Mouse (Mus musculus) frontal cortex, postnatal 25 days (tissue): Measurements from ENCODE around the gene Ttll5.

Experiments used
- DNase-seq, 2 experiments: peaks; one replicate each; pipeline ENCODE4 v3.0.0; 2022; ENCODE audit warnings: low spot score in 2 of 2

Ttll5 gene

DNA sequence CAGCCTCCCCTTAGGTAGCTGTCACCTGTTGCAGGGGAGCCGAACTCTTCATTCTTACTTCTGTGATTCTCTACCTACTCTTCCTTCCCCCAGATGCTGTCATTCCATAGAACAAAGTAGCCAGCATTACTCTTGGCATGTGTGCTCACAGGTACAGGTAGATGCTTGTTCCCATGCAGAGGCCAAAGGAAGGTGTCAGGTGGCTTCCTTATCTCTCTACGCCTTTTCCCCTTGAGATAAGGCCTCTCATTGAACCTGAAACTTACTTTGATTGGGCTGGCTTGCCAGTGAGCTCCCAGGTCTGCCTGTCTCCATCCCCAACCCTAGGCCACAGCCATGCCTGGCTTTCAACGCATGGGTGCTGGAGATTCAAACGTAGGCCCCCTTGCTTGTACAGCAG is 269.6 kb downstream of the Ttll5 start:
- DNase-seq: no peak

DNA sequence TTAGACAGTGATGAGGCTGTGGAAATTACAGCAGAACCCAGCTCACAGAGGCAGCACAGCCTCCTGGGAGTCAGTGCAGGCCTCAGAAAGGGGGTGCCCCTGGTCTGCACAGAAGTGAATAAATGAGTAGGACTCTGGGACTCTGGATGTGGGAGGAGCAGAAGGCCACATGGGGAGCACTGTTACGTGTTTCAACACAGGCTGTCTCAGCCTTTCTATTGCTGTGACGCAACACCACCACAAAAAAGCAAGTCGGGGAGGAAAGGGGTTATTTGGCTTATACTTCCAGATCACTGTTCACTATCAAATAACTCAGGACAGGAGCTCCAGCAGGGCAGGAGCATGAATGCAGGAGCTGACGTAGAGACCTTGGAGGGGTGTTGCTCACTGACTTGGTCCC is 271.3 kb downstream of the Ttll5 start:
- DNase-seq: no peak

DNA sequence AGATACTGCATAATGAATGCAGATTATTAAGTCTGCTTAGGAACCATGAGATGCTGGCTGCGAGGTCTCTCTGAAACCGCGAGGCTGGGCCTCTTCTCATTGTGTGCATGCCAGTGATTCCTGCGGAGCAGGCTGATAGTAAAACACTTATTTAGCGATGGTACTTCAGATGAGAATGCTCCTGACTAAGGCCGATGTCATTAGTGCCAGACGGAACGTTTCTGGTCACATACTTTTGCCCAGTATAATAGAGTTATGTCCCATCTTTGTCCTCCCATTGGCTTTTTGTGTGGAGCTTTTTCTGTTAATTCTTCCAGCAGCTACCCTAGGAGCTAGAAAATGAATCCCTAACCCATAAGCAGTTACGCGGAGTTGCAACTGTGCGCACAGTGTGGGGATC is 273.3 kb downstream of the Ttll5 start:
- no peak for DNase-seq

DNA sequence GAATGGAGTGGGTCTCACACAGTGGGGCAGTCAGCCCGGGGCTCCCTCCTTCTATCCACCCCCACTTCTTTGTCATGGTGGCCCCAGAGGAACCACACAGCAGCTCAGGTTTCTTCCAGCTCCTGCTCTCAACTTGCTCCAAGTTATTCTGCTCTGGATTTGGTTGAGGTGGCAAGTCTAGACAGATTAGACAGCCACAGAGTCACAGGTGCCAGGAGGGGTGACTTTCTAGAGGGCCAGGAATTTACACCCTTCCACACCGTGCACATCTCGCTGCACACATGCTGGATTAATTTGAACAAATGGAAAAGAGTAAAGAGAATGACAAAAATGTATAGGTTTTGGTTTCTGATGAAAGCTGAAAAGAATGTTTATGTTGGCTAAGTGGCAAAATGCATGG is 276.3 kb downstream of the Ttll5 start:
- DNase-seq: no peak

DNA sequence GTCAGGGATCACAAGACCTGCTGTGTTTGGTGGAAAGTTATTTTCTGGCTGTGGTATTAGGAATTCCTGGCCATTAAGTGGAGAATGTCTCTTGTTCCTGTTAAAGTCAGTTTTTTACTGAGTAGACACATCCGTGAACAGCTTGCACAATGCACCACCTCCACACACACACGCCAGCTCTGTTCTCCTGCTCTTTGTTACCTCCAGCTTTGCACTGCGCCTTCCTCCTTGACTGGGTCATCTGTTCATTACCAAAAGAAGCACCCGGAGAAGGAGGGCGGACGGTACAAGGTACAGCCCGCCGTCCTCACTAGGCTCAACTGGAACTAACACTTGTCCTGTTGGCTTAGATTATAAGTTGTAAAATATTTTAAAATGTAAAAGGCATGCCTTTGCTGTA is 278.2 kb downstream of the Ttll5 start:
- no peak for DNase-seq

DNA sequence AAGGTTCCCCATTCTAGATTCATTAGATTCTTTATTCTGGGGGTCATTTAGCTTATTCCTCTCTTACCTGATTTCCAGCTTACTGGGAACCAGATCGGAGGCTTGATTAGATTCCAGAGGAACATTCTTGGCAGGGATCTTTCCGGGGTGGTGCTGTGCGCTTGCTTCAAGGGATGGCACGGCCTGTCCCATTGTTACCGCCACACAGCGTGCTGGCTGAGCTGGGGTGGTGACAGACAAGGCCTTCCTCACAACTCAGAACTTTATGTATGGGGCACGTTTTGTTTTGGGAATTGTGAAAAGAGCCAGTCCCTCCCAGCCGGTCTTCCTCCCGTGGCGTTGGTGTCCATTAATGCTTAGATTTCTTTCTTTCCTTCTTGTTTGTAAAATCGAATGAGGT is 278.9 kb downstream of the Ttll5 start:
- no peak for DNase-seq

DNA sequence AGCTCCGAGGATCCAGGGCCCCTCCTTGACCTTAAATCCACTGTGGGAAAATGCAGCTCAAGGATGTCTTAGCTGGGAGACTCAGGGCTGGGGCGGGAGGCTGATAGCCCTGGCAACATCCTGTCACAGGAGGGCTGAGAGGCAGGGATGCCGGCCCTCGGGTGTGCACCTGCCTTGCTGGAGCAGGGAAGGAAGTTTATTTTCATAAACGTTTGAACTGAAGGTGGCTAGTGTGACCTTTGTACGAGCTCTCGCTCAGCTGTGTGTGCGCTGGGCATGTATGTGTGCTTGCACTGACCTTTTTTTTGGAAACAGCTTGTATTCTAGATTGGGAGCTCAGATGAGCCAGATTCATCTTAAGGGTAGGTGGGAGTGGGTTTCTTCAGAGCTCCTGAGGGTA is 279.4 kb downstream of the Ttll5 start:
- no peak for DNase-seq

DNA sequence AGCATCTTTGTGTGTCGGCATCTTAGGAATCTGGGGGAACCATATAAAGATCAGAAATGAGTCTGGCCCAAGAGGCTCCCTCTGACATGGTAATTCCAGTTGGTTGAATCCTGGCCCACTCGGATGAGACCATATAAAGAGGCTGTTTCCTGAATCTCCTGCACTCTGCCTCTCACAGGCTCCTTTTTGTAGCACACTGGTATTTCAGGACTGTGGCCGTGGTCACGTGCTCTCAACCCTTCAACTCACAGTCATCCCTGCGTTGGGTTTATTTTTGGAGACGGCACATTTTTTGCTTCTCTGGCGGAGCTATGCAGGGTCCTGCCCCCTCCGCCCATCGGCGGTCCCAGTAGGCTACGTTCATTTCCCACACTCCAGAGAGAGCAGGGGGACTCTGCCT is 279.8 kb downstream of the Ttll5 start:
- DNase-seq: no peak

DNA sequence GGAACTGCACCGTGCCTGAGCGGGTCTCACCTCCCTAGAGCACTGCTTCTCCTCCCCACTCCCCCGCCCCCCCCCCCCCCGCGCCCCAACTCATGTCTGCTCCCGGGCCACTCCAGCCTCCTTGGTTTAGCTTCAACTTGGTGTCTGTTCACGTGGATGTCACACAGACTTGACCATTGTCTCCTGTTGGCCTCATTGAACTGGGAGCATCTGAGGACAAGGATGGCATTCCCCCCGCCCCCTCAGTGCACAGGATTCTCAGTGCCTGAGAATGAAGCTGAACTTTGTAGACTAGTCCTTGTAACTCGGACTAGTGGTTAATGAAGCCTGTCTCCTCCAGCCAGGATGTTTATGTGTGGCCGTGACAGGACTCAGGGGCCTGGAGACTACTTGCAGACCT is 281.1 kb downstream of the Ttll5 start:
- DNase-seq: no peak

DNA sequence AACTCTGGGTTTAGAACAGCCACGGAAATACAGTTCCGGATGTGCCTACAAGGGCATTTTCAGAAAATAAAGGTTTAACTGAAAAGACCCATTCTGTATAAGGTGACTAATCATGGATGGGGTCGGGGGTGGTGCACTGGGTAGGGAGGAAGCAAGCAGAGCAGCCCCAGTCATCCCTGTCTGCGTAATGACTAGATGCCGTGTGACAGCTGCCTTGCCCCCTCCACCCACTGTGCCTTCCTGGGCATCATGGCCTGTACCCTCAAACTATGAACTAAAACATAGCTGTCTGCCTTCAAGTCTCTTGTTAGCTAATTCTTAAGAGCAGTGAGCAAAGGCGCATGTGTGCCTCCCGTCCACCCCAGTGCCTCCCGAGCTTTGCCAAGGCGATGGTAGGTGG is 281.6 kb downstream of the Ttll5 start:
- no peak for DNase-seq

DNA sequence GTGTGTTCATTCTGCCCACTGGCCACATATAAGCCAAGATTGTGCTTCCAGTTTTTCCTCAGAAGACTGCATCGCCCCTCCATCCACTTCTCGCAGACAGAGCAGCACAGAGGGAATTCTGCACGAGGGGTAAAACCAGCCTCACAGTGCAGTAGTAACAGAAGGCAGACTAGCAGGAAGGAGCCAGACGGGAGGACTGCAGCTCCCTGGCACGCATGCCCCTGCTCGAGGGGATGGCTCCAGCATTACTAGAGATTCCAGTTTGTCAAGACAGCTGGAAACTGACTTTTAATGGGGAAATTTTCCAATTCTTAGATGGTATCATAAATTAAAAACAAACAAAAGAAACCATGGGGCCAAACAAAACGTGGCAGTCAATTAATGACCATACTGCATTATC is 283.2 kb downstream of the Ttll5 start:
- no peak for DNase-seq

DNA sequence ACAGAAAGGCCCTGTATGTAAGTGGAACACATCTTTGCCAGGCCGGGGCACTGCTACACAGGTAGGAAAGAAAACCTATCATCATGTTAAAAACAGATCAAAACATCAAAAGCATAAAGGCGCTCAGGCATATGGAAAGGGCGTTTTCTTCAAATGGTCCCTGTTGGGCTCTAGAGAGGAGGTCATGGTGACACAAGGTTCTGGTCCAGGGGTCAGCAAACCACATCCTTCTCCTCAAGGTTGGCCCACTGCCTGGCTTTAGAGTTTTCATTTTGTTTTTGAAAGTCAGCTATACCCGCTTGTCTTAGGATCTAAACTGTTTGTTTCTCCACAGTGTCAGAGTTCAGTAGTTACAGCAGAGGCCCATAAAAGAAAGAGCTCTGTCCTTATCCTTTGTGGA is 285.1 kb downstream of the Ttll5 start:
- DNase-seq: no peak

DNA sequence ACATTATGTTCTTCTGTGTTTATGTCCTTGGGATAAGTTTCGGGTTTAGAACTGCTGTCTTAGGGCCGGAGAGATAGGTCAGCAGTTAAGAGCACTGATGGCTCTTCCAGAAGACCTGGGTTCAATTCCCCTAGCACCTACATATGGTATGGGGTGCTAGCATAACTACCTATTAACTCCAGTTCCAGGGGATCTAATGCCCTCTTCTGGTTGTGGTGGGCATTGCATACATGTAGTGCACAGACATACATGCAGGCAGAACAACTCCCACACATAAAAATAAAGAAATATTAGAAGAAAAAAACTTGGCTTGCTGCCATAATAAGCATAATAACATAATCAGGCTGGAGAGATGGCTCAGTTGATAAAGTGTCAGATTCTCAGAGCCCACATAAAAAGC is 286.2 kb downstream of the Ttll5 start:
- no peak for DNase-seq
